Mouse (Mus musculus) heart, embryonic 11.5 days (tissue): Measurements from ENCODE around the gene AC109138.7. TPM values are rescaled to one million over a fixed set of nuclear protein-coding genes. Genes with fewer than 3 reads are reported as not detected.

ENCODE experiments used
- ATAC-seq: fragments of 200-750 bp; cut with Nextera tagmentation; replicated peaks from 2 replicates; pipeline ENCODE4 v1.8.0; 2017; ENCODE audit warnings: moderate library complexity; ENCODE audit not compliant: insufficient number of reproducible peaks, low FRiP score, low TSS enrichment
- H3K27ac ChIP-seq: fragments of 300-500 bp; sonication (generic); 2 replicates; pipeline ENCODE4 v1.5.1; 2014; ENCODE audit warnings: mild to moderate bottlenecking, low read depth, low read length
- H3K27me3 ChIP-seq: fragments of 300-500 bp; sonication (generic); 2 replicates; pipeline ENCODE4 v1.6.1; 2014; ENCODE audit warnings: mild to moderate bottlenecking, low read length, mixed read lengths; ENCODE audit not compliant: control insufficient read depth, insufficient read depth
- H3K36me3 ChIP-seq: fragments of 300-500 bp; sonication (generic); 2 replicates; pipeline ENCODE4 v1.6.1; 2014; ENCODE audit warnings: mild to moderate bottlenecking, low read length, moderate library complexity, mixed read lengths; ENCODE audit not compliant: control insufficient read depth, insufficient read depth
- H3K4me1 ChIP-seq: fragments of 300-500 bp; sonication (generic); 2 replicates; pipeline ENCODE4 v1.6.1; 2014; ENCODE audit warnings: low read length; ENCODE audit not compliant: control insufficient read depth, insufficient read depth
- H3K4me2 ChIP-seq: fragments of 300-500 bp; sonication (generic); 2 replicates; pipeline ENCODE4 v1.6.1; 2014; ENCODE audit warnings: mild to moderate bottlenecking, moderate library complexity
- H3K4me3 ChIP-seq: fragments of 300-500 bp; sonication (generic); 2 replicates; pipeline ENCODE4 v1.5.1; 2014; ENCODE audit warnings: low read depth, low read length
- H3K9ac ChIP-seq: fragments of 300-500 bp; sonication (generic); 2 replicates; pipeline ENCODE4 v1.6.1; 2014; ENCODE audit warnings: mild to moderate bottlenecking, low read depth, low read length, moderate library complexity
- H3K9me3 ChIP-seq: fragments of 300-500 bp; sonication (generic); replicated peaks from 2 replicates; pipeline ENCODE4 v1.6.1; 2016; ENCODE audit warnings: low read length; ENCODE audit not compliant: control insufficient read depth
- whole genome bisulfite sequencing: fragments of 180-500 bp; shearing (Covaris S2); extraction: QIAGEN DNeasy Blood & Tissue Kit; methylation state at CpG from one replicate; pipeline ENCODE4 v1.1.7; 2014; ENCODE audit not compliant: insufficient replicate concordance; 5-methylcytosine and 5-hydroxymethylcytosine counted together
- polyA plus RNA-seq: library from polyadenylated mRNA; unstranded; fragments of >200 nt; fragmentation: Nextera tagmentation; extraction: Ambion mirVana; gene quantifications from 2 replicates; pipeline ENCODE4 v1.2.1, GENCODE M21; 2014

AC109138.7 gene
- polyA plus RNA-seq, result not detected in 2 replicates

- peak within 1 kb of the TSS; percentile 100 for H3K4me2 ChIP-seq
- WGBS, result 2% methylated on average over 48 of the region's 49 CpGs
- peak; percentile 52; the same call in 1 of the 2 replicates for ATAC-seq
- H3K27me3 ChIP-seq, result peaks cover 65% of the 10 kb centered on the region
- no peaks in the 10 kb centered on the region for H3K9me3 ChIP-seq
- peak within 1 kb of the TSS; percentile 78 for H3K9ac ChIP-seq
- peaks cover 35% of the 10 kb centered on the region for H3K4me1 ChIP-seq
- H3K4me3 ChIP-seq, result peak within 1 kb of the TSS; percentile 67
- peak within 1 kb of the TSS; percentile 73 for H3K27ac ChIP-seq
- H3K36me3 ChIP-seq, result no peaks in the 10 kb centered on the region
Observed at GRCm38 (mm10) chr19:4214071-4214770, at the start of gene AC109138.7, which contains the start of gene Clcf1. Gene AC109138.7, plus strand, starts transcription at chr19:4214357. Gene Clcf1, plus strand, starts transcription at chr19:4214238.

GRCm38 (mm10) chr19:4164721-4165120 lies 49.4 kb upstream of the AC109138.7 start:
- peaks cover 11% of the 10 kb centered on the region for H3K4me1 ChIP-seq
- no peak overlapping the region for H3K9ac ChIP-seq
- ATAC-seq, result no peak
- no peak overlapping the region for H3K4me2 ChIP-seq
- no peaks in the 10 kb centered on the region for H3K27me3 ChIP-seq
- H3K9me3 ChIP-seq, result no peaks in the 10 kb centered on the region
- H3K4me3 ChIP-seq, result no peak overlapping the region
- 72% methylated on average over 2 of the region's 2 CpGs for WGBS
- no peak overlapping the region for H3K27ac ChIP-seq
- peaks cover 6% of the 10 kb centered on the region; the same call in 1 of the 2 replicates for H3K36me3 ChIP-seq

- 54% methylated on average over 9 of the region's 9 CpGs for WGBS
- H3K4me3 ChIP-seq, result no peak overlapping the region
- no peaks in the 10 kb centered on the region for H3K36me3 ChIP-seq
- no peak overlapping the region for H3K4me2 ChIP-seq
- peaks cover 25% of the 10 kb centered on the region for H3K4me1 ChIP-seq
- no peaks in the 10 kb centered on the region for H3K27me3 ChIP-seq
- no peak overlapping the region for H3K9ac ChIP-seq
- no peaks in the 10 kb centered on the region for H3K9me3 ChIP-seq
- no peak for ATAC-seq
- no peak overlapping the region for H3K27ac ChIP-seq
Observed at GRCm38 (mm10) chr19:4166678-4167476, 47.3 kb upstream of the AC109138.7 start.

GRCm38 (mm10) chr19:4169378-4169784 lies 44.8 kb upstream of the AC109138.7 start:
- H3K4me3 ChIP-seq, result peak overlapping the region; percentile 45
- no peaks in the 10 kb centered on the region for H3K36me3 ChIP-seq
- WGBS, result under 1% methylated on average over 43 of the region's 43 CpGs
- H3K4me1 ChIP-seq, result peaks cover 20% of the 10 kb centered on the region
- peak overlapping the region; percentile 76 for H3K27ac ChIP-seq
- H3K9ac ChIP-seq, result peak overlapping the region; percentile 90
- H3K4me2 ChIP-seq, result peak overlapping the region; percentile 94
- peak; percentile 91 for ATAC-seq
- no peaks in the 10 kb centered on the region for H3K9me3 ChIP-seq
- no peaks in the 10 kb centered on the region for H3K27me3 ChIP-seq

GRCm38 (mm10) chr19:4169810-4170209 lies 44.3 kb upstream of the AC109138.7 start:
- no peaks in the 10 kb centered on the region for H3K9me3 ChIP-seq
- H3K4me3 ChIP-seq, result peak overlapping the region; percentile 45
- peak; percentile 32 for ATAC-seq
- no peaks in the 10 kb centered on the region for H3K36me3 ChIP-seq
- H3K9ac ChIP-seq, result peak overlapping the region; percentile 90
- peak overlapping the region; percentile 76 for H3K27ac ChIP-seq
- H3K4me1 ChIP-seq, result peaks cover 20% of the 10 kb centered on the region
- H3K4me2 ChIP-seq, result peak overlapping the region; percentile 94
- no peaks in the 10 kb centered on the region for H3K27me3 ChIP-seq
- 7% methylated on average over 27 of the region's 27 CpGs for WGBS

- WGBS, result 86% methylated on average over 10 of the region's 10 CpGs
- H3K4me3 ChIP-seq, result no peak overlapping the region
Observed at GRCm38 (mm10) chr19:4170723-4171392, 43.3 kb upstream of the AC109138.7 start.

GRCm38 (mm10) chr19:4171393-4172290 lies 42.5 kb upstream of the AC109138.7 start:
- no peaks in the 10 kb centered on the region for H3K36me3 ChIP-seq
- no peaks in the 10 kb centered on the region for H3K27me3 ChIP-seq
- WGBS, result 60% methylated on average over 13 of the region's 13 CpGs
- no peak overlapping the region for H3K4me2 ChIP-seq
- H3K9me3 ChIP-seq, result no peaks in the 10 kb centered on the region
- no peak for ATAC-seq
- no peak overlapping the region for H3K4me3 ChIP-seq
- peak overlapping the region; percentile 22; the same call in 1 of the 2 replicates for H3K27ac ChIP-seq
- H3K4me1 ChIP-seq, result peaks cover 32% of the 10 kb centered on the region
- peak overlapping the region; percentile 34; the same call in 1 of the 2 replicates for H3K9ac ChIP-seq

More at GRCm38 (mm10) chr19:4170723-4171392, 43.3 kb upstream of the AC109138.7 start:
- no peak overlapping the region for H3K27ac ChIP-seq
- ATAC-seq, result no peak
- no peaks in the 10 kb centered on the region for H3K9me3 ChIP-seq
- no peak overlapping the region for H3K9ac ChIP-seq
- peaks cover 29% of the 10 kb centered on the region for H3K4me1 ChIP-seq
- no peak overlapping the region for H3K4me2 ChIP-seq
- H3K36me3 ChIP-seq, result no peaks in the 10 kb centered on the region
- no peaks in the 10 kb centered on the region for H3K27me3 ChIP-seq
